Mouse (Mus musculus) thymus, postnatal 25 days (tissue): ENCODE data around the gene Vps13a.
"Not testable (repeated sequence)": the region's sequence is repeated elsewhere in the genome, so short reads cannot be mapped to it uniquely, and the experiment has no call there.

Experiments used
- DNase-seq: peaks from one replicate; pipeline ENCODE4 v3.0.0; 2022

The Vps13a gene

DNA sequence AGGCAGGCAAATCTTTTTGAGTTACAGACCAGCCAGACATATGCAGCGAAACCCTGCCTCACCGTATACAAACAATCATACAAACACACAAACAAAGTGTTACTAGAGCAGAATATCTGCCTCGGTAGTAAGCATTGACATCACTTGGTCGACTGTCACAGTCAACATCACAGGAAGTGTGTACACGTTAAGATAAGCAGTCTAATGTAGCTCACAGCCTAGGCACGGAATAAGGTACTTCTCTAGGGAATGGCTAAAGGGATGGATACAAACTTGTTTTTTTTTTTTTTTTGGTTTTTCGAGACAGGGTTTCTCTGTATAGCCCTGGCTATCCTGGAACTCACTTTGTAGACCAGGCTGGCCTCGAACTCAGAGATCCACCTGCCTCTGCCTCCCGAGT lies 23.3 kb downstream of the Vps13a start:
- DNase-seq = not testable (repeated sequence)

DNA sequence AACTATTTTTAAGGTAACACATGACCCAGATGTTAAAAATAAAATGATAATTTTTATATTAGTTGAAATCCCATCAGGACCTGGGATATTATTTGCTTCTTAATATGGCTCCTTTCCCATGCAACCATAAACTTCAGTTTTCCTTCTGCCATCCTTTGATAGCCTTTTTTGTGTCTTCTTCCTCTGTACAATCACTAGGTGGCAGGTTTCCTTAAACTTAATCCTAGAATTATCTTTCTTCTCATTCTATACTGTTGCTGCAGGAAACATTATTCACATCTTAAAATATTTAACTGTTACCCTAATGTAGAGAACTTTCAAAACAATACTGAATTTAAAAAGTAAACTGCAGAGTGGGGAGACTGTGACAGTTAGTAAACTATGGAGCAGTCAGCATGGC lies 24.9 kb downstream of the Vps13a start:
- no peak for DNase-seq

DNA sequence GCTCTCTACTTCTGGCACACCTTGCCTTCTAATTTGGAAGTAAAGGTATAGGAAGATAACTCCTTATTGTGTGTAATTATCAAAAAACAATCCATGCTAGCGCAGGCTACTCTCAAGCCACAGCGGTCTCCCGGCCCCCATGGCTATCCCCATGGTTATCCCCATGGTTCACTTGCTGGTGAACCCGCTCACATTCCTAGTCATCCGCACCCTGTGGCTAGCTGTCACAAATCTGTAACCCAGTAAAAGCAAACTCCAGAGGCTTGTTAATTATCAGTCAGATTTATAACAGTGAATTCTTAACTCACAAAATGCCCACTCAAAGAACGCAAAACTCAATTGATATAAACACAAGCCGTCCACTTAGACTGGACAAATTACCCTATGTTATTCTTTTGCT lies 25.5 kb downstream of the Vps13a start:
- no peak for DNase-seq

- DNase-seq = no peak
These were observed 27.6 kb downstream of the Vps13a start for GRCm38 (mm10) chr19:16753151-16753550.

- no peak for DNase-seq
These were observed 43.9 kb downstream of the Vps13a start for GRCm38 (mm10) chr19:16736854-16737253.

DNA sequence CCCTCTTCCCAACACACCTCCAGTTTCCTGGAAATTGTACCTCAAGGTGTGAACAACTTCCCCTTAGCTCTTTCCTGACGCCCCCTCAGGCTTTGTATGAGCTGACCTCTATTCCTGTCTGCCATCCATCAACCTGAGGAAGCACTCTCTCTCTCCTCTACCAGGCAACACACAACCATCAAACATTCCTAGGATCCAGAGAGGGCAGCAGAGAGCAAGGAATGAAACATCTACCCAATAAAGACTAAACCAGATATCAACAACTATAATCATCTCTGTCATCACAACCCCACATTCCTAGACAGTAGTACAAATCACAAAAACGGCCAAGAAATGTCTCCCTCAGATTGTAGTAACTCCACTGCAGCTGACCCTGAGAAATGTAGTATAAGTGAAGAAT lies 52.0 kb downstream of the Vps13a start:
- DNase-seq = no peak

GRCm38 (mm10) chr19:16715249-16715648 lies 65.5 kb downstream of the Vps13a start:
- DNase-seq = no peak

DNA sequence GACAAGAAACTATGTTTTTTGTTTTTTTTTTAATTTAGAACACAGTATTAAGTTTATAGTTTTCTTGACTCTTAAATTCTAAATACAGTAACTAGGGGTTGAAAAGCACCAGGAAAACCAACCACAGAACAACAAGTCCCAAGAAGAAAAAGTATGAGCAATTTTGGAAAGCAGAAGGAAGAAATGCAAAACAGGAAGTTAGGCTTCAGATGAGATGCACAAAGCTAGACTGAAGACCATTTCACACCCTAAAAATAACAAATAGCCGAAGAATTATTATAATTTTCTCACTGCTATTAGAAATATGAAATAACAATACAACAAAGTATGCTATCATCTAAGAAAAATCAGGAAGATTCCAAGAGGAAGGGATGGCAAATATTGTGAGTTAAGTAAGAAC lies 78.9 kb downstream of the Vps13a start:
- DNase-seq = no peak

- DNase-seq = no peak
These were observed 95.8 kb downstream of the Vps13a start for GRCm38 (mm10) chr19:16684922-16685321.

- no peak for DNase-seq
These were observed 96.5 kb downstream of the Vps13a start for GRCm38 (mm10) chr19:16684210-16684609.

DNA sequence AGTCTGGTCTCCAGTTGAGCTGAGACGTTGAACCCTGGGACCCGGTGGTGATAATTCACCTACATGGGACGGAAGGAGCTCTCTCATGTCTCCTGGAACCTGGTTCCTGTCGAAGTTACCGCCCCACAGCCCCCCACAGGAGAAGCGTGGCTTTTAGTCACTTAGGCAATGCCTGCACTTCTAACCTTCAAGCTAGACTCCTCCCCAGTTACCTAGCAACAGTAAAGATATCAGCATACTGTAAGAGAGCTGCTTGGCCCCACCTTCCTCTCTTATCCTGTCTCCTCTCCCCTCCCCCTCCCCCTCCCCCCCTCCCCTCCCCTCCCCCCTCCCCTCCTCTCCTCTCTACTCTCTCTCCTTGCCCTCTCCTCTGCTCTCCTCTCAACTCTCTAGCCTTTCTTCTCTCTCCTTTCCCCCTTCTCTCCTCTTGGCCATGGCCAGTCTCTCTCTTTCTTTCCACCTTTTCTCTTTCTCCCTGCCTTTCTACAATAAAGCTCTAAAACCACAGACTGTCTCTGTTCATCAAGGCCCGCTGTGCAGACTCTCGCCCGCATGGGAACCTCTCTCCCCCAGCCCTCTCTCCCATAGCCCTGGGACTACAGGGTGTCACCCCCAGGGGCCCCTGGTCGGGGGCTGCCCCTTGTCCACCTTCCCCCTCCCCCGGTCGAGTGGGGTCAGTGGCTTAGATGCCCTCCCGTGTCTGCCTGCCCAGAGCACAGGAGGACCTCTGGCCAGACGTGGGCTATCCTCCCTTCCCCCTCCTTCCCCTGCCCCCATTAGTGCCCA lies 154.9 kb downstream of the Vps13a start:
- DNase-seq = peak; percentile 6

- no peak for DNase-seq
These were observed 155.7 kb downstream of the Vps13a start for GRCm38 (mm10) chr19:16624994-16625393.

DNA sequence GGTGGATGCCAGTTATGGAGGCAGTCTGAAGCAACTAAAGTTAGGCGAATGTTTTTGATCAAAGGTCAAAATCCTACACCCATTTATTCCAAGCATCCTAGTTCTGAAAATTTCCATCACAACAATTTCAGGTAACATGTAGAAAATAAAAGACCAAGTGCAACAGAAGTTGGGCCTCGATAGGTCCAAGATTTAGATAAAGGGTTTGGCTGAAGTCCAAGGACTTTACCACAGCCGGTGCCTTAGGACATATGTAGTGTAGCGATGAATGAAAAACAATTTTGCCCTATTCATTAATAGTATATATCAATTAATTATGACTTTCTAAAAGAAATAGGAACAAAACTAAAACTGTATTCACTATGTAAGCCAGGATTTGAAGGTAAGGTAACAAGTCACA lies 157.6 kb downstream of the Vps13a start:
- no peak for DNase-seq

- no peak for DNase-seq
These were observed 173.1 kb downstream of the Vps13a start for GRCm38 (mm10) chr19:16607634-16608033.

GRCm38 (mm10) chr19:16602026-16602425 lies 178.7 kb downstream of the Vps13a start:
- DNase-seq = no peak

GRCm38 (mm10) chr19:16599298-16599970 lies 181.3 kb downstream of the Vps13a start:
- peak; percentile 55 for DNase-seq

GRCm38 (mm10) chr19:16598653-16599297 lies 182.0 kb downstream of the Vps13a start:
- no peak for DNase-seq

- no peak for DNase-seq
These were observed 183.5 kb downstream of the Vps13a start for GRCm38 (mm10) chr19:16597216-16597615.

DNA sequence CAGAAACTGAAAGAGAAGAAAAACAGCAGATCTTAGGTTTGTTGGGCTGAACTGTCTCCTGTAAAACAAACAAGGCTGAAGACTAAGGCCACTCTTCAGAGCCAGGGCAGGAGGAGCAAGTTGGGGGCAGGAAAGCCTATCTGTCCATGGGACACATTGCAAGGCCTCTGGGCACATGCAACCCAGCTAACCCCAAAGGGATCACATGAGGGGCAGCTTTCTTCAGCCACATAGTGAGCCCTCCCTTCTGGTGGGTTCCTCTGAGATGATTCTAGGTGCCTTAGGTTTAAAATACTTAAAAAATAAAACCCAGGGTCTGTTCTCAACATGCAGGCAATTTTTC lies 186.8 kb downstream of the Vps13a start:
- no peak for DNase-seq

GRCm38 (mm10) chr19:16593256-16593974 lies 187.3 kb downstream of the Vps13a start:
- no peak for DNase-seq

GRCm38 (mm10) chr19:16585379-16585778 lies 195.4 kb downstream of the Vps13a start:
- peak; percentile 14 for DNase-seq

GRCm38 (mm10) chr19:16584546-16584945 lies 196.2 kb downstream of the Vps13a start:
- no peak for DNase-seq

DNA sequence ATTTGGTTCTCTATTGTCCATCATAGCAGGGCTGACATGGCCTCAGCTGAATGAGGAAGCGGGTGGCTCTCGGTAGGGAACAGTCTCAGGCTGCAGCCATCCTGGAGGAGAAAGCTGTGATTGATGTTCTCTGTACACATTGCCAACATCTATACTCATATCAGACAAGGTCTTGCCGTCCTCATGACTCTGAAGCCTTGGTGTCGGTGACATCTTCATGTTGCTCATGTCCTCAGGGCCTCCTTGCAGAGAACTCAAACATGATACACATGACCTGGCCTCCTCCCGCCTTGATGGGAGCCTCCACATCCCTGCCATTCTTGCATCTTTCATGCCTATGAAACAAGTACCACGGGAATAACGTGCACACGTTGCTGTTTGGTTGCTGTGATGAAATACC lies 200.2 kb downstream of the Vps13a start:
- DNase-seq = no peak
